Mouse (Mus musculus) inflammation-experienced regulatory T-cells, adult 6 months (primary cell): Measurements from ENCODE around the gene Arrdc5. TPM values are rescaled to one million over a fixed set of nuclear protein-coding genes. Genes with fewer than 3 reads are reported as not detected.

Experiments used
- ATAC-seq: one replicate; pipeline ENCODE4 v1.8.0; 2017
- polyA plus RNA-seq, 3 experiments: library from polyadenylated mRNA; unstranded; fragments of 100-300 nt; shearing (Covaris generic); gene quantifications; one replicate each; pipeline ENCODE4 v1.2.1; 2017

The Arrdc5 gene
- polyA plus RNA-seq = not detected

DNA sequence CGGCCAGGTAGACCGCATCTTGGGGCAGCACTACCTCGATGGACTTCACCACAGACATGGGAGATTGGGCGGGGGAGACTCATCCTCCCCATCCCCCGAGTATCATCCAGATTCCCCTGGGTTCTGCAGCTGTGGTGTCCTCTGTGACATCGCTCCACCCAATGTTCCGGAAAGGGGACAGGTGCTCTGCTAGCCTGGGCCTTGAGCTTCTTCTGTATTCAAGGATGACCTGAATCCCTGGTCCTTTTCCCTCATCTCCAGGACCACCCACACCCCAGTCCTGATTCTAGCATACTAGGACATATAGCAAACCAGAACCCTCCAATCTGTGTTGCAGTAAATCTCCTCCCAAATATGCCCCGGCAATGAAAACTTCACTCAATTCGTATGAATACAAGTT, at the start of gene Arrdc5:
Gene Arrdc5 (minus strand): TSS at position 101 of the 400 bp plus-strand sequence.
- ATAC-seq = no peak

DNA sequence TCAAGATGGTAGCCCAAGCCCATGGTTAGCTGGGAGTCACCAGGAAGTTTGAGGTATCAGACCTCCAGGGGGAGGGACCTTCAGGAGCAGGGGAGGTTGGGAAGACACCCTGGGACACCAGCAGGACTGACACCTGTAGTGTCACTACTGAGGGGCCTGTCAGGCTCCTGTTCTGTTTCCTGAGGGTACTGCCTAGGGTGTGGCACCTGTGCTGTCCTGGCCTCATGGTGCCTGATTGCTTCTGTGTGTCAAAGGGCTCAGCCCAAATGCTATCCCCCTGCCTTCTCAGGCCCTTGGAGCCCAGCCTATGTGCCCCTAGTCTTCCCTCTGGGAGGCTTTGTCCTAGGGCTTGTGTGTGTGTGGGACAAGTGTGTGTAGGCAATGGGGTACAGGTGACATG, 48.5 kb upstream of the Arrdc5 start:
- ATAC-seq = no peak

DNA sequence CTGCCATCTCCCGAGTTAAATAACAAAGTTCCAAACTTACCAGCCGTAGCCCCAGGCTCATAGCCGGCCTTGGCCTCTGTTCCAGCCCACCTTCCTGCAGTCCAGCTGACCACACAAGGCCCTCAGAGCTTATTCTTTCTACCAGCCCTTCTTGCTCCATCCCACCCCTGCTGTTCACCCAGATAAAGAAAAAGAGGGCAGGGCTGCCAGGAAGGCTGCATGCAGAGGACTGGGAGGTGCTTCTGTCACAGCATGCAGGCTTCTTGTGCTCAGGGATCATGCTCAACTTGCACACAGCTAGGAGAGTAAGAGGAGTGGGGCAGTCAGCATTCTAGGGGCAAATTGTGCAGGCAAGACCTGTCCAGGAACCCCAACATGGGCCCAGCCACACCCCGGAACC, 48.0 kb upstream of the Arrdc5 start:
- no peak for ATAC-seq

DNA sequence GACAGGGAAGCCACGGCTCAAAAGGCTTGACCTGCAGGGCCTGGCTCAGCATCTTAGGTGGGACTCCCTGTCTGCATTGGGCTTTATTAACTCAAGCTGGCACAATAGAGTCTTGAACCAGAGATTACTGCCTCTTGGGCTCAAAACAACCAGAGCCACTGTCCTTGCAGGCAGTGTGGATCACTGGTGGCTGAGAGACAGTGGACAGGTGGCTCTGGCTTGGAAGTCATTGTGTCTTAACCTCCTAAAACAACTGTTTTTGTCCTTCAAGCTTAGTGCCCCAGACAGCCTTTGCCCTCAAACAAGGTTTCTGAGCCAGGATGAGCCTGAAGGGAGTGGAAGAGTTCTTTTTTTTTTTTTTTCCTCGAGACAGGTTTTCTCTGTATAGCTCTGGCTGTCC, 45.3 kb upstream of the Arrdc5 start:
- no peak for ATAC-seq

DNA sequence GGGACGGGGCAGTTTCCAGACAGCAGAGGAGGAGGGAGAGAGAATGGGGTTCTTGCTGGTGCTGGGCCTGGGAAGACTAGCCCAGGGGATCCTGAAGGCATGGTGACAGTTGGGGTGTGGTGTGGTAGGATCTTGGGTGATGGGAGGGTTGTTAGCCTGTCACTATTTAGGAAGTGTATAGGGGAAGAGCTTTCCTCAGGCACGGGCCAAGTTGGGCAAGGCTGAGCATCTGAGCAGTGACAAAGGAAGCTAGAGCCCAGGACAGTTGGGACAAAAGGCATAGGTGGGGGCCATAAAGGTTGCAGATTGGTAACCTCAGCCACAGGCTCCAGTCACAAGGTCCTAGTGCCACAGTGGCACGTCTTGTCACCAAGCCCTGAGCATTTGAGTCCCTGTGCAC, 43.4 kb upstream of the Arrdc5 start:
- ATAC-seq = no peak

DNA sequence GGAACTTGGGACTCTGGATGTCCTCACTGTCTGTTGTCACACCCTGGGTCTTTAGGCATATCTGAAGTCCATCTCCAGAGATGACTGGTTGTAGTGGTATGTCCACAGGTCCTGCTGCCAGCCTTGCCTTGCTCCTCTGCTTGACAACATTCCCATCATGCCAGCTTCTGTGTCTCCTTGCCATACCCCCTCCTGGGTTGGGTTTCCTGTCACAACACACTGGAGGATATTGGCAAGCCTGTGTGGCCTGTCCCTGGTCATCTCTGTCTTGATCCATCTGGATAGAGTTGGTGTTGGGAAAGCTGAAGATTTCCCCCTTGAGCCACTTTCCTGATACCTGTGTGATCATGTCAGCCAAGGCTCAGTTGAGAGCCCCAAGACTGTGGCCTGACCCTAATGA, 40.6 kb upstream of the Arrdc5 start:
- ATAC-seq = no peak

DNA sequence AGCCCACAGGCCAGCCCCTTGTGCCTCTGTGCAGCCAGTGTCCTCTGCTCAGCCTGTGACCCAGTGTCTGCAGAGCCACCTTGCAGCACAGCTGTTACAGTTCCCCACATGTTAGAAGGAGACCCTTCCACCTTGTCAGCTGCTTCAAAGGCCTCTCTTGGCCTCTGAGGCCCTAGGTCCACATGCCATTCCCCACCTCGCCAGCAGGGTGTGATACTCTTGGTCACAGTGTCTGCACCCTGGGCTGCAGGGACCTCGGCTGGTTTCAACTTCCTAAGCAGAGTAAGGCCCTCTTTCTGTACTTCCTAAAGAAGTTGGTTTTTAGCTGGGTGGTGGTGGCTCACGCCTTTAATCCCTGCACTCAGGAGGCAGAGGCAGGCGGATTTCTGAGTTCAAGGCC, 38.8 kb upstream of the Arrdc5 start:
- ATAC-seq = no peak

DNA sequence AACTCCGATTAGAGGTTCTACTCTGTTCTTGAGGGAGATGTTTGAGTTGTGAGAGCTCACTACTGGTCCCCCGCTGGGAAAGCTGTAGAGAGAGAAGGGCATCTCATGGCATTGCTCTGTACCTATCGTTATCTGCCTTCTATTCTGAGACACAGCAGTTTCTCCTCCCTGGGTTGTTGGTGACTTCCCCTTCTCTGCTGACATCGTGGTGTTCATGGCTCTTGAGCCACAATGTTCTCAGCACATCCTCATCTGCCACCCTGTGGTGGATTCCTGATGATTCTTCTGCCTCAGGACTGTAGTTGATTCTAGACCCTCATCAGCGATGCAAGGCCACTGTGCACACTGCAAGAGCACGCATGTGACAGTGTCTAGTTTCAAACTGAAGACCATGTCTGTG, 37.7 kb upstream of the Arrdc5 start:
- no peak for ATAC-seq

DNA sequence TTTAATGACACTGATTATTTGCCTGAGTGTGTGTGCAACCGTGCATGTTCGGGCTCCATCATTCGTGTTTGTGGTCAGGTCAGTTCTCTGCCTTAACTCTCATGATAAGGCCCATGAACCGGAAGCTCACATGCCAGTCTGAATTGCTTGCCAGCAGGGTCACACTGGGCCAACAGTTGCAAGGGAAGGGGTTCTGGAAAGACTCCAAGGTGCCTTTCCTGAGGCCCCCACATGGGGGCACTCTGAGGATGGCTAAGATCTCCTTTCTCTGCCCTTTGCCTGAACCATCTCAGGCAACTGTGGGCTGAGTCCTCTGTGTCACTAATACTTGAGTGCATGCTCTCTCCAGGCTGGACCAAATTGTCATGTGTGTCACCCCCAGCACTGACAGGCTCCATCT, 37.1 kb upstream of the Arrdc5 start:
- ATAC-seq = peak; percentile 32

DNA sequence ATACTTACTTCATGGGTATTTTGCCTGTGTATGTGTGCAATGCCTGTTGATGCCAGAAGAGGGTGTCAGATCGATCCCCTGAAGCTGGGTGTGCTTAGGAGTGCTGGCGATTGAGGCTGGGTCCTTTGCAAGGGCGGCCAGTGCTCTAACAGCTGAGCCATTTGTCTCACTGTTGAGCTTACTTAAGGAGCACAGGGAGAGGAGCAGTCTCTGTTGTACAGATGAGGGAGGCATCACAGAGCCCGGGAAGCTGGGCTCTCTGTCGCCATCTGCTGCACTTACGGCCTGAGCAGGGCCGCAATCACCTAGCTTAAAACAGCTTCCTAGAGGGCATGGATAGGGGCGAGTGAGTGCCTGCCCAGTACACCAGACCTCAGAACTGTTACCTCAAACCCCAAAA, 32.9 kb upstream of the Arrdc5 start:
- ATAC-seq = no peak

DNA sequence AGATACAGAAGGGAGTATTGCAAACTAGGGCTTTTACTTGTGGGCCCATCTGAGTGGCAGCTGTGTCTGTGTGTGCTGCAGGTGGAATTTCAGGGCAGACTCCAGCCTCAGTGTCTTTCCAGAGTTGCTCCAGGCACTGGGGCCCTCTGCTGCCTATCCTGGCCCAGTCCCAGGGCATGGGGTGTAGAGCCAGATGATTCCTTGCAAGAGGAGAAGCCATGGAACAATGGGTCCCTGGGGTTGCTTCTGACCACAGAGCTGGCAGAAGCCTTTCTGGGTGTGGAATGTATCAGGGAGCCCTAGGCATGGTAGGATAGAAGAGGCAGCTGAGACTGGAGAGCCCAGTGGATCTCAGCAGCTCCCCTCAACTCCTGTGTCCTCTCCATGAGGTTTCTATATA, 31.2 kb upstream of the Arrdc5 start:
- ATAC-seq = no peak

DNA sequence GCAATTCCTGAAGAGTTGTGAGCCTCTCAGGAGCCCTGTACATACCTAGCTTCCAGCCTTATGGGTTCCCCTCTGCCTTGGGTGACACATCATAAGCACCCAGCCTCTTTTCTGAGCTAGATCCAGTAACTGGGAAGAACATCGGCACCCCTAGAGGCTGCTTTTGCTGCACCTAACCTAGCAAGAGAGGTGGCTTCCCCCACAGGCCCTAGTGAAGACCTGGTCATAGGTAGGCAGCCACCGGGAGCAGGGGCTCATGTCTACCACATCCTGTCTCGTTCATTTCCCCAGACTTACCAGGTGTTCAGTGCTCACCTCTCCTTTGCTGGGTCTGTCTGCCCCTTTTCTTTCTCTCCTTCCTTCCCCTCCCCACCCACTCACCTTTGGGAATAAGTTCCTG, 30.3 kb upstream of the Arrdc5 start:
- peak; percentile 24 for ATAC-seq

DNA sequence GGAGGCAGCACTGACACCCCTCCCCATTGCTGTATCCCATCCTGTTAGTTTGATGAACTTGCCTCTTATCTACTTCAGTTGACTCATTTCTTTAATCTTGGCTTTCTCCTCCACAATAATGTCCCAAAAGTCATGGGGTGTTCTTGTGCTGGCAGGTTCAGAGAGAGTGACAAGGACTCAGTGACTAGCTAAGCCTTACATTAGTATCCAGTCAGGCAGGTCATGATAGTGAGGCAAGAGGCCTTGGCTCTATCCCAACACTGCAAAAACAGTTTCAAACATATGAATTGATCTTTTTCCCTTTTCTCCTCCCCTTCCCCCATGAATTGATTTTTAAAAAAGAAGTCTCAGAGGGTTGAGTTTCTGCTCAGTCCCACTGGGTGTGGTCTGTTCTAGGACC, 29.2 kb upstream of the Arrdc5 start:
- no peak for ATAC-seq

DNA sequence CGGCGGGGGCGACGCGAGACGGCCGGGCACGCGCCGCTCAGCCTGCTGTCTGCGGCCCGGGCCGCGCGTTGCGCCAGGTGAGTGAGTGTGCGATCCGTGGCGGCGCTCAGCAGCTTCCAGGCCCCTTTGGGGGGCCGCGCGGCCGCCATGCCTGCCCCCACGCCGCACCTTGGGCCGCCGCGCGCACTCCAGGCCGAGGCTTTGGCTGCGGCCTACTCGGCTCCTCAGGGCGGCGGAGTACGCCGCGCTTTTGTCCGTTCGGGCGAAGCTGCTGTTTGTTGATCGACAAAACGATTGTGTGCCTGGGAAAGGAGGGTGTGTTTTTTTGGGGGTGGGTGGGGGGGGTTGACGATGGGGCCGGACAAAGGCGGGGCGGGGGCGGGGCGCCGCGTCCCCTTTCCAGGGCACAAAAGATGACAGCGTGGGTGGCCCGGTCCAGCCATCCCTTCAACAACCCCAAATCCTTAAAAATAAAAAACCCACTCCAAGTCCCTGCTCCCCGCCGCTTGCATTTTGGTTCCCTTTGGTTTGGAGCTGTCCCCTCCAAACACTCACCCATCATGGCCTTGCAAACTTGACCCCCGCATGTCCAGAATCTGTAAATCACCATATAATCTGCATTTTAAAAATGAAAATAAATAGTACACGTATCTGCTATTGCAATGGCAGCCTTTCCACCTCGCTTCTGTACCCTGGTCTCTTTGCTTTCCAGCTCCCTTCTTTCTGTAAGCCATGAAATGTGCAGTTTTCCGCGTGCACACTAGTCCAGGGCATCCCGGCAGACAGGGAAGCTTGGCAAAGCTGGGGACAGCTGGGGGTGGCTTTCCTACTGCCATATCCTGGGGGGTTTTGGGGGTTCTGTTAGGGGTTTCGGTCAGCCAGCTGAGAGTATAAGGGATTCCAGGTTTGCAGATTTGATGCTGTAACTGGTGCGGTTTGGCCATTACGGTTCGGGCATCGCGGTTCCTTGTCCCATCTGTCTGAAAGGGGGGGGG, 26.4 kb upstream of the Arrdc5 start:
- no peak for ATAC-seq

DNA sequence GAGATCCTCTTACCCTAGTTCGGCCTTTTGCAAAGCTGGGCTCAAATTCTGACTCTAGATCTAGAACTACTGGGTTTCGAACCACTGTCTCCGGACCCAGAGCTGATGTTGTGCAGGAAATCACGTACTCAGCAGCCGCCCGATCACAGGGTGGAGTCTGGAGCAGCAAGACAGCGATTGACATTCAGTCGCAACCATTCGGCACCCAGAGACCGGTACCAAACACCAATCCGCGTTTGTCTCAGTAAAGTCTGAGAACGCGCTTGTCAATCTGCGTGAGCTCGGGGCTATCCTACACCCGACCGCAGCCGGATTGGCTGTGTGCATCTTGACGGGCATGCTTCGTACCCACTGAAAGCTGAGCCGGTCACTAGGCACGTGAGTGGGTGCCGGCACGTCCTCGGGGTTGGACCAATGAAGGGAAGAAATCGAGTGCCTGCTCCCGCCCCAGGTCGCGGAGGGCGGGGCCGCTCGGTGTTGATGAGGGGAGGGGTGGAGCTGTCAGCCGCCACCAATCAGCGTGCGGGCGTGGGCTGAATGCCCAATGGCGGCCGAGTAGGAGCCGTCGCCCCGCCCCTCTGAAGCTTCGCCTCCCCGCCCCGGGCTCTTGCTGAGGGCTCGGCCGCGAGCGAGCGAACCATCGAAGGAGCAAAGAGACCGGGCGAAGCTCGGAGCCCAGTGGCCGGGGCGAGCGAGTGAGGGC, 25.5 kb upstream of the Arrdc5 start, which contains the start of gene Kdm4b:
Gene Kdm4b (plus strand): TSS at position 613 of the 703 bp plus-strand sequence.
- peak; percentile 94 for ATAC-seq

DNA sequence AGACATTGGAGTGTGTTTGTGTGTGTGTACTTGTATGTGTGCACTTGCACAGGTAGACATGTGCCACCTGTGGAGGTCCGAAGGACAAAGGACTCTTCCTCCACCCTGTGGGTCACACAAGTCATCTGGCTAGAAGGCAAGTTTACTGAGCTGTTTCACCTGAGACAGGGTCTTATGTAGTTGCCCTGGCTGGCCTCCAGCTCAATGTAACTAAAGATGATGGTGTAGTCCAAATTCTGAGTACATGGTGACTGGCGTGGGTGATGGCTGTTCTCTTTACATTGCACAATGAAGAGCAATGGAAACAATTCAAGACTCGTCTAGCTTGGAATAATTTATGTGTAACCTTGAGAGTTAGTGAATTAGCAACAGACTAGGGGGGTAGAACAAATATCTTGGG, 24.3 kb upstream of the Arrdc5 start:
- no peak for ATAC-seq

DNA sequence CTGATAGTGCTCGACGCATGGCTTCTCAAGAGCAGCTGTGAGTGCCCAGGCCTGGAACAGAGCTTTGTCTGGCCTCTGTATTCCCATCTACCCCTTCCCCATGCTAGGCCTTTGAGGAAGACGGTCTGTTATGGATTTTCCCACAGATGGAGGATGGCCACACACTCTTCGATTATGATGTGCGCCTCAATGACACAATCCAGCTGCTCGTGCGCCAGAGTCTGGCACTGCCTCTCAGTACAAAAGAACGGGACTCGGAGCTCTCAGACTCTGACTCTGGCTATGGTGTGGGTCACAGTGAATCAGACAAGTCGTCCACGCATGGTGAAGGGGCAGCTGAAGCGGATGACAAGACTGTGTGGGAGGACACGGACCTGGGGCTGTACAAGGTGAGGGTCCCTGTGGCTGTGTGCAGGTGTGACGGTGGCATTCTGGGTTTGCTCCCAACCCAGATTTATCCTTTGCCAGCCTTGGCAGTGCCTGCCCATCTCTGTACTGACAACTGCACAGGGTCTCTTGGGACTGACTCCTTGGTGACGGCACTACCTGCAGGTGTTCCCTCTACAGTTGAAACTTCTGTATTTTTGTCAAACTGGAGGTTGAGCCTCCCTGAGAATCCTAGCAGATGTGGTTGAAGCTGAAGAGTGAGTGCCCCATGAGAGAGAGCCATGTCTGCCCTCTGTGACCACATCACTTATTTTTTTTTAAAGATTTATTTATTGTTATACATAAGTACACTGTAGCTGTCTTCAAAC, 9.3 kb upstream of the Arrdc5 start:
- ATAC-seq = no peak

DNA sequence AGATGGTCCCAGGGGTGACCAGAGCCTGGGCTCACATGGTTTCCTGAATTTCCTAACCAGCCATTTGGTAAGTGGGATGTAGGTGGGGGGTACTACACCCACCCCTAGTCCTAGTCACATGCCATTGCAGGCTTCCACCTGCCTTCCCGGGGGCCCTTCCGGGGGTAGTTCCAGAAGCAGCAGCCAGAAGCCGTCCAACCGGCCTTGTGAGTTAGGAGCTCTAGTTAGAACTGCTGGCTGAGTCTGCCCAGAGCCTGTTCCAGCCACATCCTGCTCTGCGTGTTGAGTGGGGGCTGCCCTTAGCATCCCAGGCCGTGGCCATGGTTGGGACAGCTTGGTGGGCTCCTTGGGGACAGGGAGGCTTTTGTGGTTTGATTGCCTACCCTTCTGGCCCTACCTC, 8.0 kb upstream of the Arrdc5 start:
- ATAC-seq = no peak

DNA sequence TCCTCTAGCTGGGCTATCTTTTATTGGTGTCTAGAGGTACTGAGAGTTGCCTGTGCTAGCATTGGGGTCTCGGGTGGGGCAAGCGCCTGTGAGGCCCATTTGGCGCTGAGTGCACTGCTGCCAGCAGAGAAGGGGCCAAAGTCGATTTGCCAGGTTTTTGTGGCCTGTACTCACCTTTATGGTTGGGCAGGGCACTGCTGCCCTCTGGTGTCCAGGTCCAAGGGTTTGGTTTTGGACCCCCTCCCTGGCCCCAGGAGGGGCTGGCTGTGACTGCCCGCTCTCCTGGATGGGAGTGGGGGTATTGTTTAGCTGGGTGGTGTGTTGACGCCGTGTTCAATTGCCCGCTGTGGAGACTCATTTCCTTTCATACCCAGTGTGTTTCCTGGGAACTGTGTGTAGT, 5.7 kb upstream of the Arrdc5 start:
- ATAC-seq = no peak

DNA sequence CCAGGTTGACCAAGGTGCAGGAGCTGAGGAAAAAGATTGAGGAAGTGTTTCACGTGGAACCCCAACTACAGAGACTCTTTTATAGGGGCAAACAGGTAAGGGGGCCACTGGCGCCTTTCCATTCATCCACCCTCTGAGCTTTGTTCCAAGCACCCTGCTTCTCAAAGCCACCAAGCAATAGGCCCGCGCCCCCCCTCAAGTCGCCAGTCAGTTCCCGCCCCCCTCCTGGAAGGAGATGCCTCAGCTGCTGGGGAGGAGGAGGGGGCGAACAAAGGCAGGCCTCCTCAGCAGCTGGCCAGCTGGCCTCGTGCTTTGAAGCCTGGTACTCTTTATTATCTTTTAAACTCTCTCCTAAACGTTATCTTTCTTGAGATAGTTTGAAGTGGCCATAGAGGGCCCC, 5.1 kb upstream of the Arrdc5 start:
- no peak for ATAC-seq

DNA sequence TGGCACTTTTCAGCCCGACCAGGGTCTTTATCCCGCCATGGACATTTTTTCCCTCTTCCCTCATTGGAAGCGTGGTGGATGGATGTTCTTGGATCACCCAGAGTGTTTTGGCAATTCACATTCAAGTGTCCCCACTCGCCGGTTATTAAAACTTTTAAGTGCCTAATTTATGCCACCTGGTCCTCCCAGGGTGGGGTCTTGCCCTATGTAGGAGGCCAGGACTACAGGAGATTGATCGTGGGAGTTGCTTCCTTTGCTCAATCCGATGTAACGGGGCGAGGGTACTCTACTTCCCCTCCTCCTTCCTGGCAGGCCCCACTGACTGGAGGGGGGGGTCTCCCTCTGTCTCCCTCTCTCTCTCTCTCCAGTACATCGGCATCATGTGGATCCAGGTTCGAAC, 4.6 kb upstream of the Arrdc5 start:
- no peak for ATAC-seq

DNA sequence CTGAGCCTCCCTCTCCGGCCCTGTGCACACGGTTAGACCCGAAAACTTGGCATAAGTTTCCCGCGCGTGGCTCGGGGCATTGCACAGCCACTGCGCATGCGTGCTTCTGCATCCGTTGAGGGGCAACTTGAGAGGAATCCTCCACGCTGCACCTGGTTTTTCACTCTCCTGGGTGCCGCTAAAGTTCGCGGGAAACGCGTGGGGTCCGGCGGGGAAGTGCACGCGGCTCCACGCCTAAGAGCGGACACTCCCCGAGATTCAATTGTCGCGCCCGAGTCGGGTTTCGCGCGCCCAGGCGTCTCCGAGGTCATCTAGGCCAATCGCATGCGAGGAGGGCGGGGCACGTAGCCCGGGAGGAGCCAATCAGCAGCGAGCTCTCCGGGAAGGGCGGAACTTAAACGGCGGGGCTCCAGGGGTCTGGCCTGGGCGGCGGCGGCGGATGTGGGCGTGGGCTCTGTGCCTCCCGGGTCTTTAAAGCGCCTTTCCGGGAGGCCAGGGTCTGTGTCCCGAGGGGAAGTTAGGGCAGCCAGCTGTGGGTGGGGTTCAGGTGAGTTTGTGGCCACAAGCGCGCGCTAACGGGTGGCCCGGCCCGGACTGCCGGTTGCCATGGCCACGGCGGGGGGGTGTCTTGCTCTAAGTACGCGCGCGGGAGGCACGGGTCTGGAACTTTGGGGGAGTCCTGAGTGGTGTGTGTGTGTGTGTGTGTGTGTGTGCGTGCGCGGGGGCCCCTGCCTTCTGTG, 3.9 kb upstream of the Arrdc5 start:
- peak; percentile 99 for ATAC-seq
